Mouse (Mus musculus): Measurements from ENCODE around the gene Fkbp2.

Gene Fkbp2

DNA sequence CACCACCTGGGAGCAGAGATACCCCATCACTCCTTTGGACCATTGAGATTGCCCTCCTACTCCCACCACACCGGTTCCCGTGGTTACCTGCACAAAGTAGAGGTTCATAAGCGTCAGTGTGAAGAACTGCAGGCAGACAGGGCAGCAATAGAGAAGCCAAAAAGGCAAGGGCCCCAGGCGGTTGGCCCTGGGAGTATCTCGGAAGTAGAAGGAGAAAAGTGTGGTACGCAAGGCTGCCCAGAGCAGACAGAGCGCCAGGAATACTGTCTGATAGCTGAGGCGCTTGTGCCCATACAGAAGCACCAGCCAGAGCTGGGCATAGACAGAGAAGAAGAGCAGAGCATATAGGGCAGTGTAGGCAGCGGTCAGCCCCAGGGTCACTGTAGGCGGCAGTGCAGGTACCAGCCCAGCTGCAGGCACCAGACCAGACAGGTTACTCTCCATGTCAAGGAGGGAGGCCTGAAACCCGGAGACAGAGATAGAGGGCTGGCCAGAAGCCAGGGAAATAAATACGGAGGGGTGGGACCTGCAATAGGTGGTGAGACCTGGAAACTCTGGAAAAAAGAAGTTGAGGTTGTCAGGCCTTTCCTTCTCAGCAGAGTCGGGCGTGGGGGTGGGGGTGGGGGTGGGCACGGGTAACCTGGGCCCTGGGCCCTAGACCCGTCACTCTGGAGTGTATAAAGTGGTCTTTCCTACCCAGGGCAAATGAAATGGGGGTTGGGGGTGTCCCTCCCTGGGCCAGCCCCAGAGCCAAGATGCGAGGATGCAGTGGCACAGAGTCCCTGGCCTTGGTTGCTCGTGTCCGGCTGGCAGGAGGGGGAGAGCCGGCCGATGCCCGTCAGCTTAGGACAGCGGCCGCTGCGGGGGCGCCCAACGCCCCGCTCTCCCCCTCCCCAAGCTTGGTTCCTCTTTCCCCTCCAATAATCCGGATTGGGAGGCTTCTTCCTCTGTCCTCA is 39.6 kb downstream of the Fkbp2 start:
- no peak for DNase-seq (ENCODE audit: low spot score)

DNA sequence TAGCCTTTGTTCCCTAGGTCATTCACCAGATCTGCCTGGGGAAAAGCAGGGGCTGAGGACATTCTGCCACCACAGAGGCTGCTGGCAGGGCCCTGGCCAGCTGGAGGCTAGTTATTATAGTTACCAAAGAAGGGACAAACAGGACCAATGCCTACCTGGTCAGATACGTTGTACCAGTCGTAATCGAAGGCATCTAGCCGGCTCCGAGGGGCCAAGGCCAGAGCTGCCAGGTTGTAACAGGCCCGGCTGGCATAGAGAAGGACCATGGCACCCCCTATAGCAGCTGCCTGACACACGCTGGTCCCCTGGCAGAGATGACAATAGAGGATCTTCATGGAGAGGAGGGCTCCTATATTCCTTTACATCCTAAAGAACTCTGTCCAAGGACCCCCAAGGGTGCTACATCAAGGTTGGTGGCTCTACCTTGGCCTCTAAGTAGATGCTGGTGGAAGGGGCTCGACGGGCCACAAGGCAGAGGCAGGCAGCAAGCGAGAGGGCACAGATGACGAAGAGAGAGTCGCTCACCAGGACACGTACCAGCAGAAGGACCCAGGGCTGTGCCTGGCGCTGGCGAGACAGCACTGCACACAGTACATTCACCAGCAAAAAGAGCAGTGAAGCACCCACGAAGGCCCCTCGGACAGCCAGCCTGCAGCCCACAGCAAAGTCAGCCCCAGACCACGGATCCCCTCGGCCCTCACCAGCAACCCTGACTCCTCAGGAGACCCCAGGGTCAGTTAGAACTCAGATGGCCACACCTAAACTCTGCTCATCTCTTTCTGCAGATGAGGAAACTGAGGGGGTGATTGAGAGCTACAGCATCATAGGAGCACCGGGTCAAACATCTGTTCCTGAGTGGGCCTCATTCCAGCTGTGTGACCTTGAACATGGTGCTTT is 40.9 kb downstream of the Fkbp2 start:
- DNase-seq (ENCODE audit: low spot score) = no peak

DNA sequence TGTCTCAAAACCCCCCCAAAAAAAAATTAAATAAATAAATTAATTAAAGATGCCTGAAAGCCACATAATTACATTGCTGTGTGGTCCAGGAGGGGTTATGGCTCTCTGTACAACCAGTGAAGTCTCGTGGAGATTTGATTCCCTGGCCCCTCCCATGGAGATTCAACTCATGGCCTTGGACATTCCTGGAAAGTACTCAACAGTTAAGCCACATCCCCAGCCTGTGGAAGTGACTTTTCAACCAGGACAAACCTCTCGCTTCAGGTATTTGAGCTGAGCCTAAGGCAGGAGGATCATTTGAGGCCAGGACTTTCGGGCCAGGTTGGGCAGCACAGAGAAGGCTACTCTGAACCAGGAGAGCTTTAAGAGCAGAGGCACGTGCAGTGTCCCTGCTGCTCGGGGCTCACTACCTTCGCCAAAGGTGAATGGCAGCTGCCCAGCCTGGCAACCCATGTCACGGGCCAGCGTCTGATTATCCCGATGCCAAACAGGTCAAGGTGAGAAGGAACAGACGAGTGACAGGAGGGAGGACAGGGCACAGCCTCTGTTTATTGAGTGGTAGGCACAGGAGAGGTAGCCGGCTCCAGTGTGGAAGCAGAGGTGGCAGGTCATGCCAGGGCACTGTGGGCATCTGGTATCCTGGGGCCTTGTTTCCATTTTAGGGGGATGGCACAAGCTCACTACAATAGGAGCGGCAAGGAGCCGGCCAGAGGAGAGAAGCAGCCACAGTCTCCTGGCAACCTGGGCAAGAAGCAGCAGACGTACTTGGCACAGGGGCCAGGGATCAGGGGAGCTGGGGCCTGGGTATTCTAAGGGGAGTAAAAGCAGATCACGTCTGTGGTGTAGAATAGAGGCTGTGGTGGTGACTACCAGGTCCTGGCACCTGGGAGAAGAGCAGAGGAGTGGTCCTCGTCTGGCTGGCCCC is 42.5 kb downstream of the Fkbp2 start:
- DNase-seq (ENCODE audit: low spot score) = no peak

DNA sequence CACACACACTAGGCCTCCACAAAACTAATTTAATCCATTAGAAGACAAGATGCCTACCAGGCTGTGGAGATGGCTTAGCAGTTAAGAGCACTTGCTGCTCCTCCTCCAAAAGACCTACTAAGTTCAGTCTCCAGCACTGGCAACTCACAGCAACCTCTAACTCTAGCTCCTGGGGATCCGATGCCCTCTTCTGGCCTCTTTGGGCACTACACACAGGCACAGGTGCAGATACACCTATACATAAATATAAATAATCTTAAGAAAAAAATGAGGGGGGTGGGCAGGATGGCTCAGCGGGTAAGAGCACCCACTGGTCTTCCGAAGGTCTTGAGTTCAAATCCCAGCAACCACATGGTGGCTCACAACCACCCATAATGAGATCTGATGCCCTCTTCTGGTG is 44.0 kb downstream of the Fkbp2 start:
- no peak for DNase-seq (ENCODE audit: low spot score)

DNA sequence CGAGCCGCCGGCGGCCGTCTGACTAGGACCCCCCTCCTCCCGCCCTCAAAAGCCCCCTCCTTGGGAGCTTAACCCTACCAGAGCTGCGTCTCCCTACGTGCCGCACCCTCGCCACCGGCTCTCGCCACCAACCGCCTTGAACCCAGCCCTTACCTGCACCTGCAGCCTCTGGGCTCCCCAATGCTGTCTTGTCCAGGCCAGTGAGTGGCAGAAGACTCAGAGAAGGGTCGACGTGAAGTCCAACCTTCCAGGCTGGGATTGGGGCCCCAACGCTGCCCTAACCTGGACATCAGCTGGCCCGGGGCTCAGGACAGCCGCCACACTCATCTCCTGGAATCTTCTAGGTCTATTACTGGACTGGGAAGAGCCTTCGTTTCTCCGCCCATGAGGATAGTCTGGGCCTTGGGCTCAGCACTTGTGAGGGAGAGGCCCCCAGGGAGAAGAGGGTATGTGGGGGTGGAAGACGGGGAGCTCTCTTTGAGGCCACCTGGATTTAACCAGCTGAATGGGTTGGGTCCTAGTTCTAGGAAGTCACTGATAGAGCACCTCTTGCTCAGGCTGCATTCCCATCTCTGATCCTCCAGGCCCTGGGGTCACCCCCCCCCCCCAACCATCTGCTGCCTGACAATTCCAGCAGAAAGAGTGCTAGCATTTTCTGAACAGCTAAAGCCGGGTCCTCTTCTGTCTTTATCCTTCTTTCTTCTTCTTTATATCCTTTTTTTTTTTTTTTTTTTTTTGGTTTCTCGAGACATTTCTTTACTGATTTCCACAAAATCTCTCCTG is 45.9 kb downstream of the Fkbp2 start, which contains the start of gene Kcnk4:
Gene Kcnk4 (minus strand): TSS at position 321 of the 783 bp plus-strand sequence.
- no peak for DNase-seq (ENCODE audit: low spot score)

GRCm38 (mm10) chr19:6933436-6934194 is 46.7 kb downstream of the Fkbp2 start:
- no peak for DNase-seq (ENCODE audit: low spot score)

GRCm38 (mm10) chr19:6933102-6933435 is 47.2 kb downstream of the Fkbp2 start:
- DNase-seq (ENCODE audit: low spot score) = no peak

GRCm38 (mm10) chr19:6932018-6932417 is 48.3 kb downstream of the Fkbp2 start:
- DNase-seq (ENCODE audit: low spot score) = no peak

GRCm38 (mm10) chr19:6931002-6931401 is 49.3 kb downstream of the Fkbp2 start:
- DNase-seq (ENCODE audit: low spot score) = no peak

DNA sequence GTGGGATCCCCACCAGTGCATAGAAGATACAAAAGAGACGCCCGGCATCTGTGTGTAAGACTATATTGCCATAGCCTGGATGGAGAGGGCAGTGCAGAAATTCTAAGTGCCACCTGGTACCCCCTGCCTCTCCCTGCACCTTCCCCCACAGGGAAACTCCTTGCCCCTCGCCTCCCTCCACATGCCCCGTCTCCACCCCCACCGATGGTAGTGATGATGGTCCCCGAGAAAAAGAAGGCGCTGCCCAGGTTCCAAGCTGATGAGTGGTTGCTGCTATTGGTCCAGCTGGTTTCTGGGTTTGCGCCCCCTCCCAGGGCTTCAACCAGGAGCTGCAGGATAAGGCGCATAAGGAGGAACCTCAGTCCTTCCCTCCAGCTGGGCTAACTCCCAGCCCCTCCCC is 52.2 kb downstream of the Fkbp2 start:
- no peak for DNase-seq (ENCODE audit: low spot score)
